Mouse (Mus musculus) heart, embryonic 16.5 days (tissue): Measurements from ENCODE around the gene Top3a. TPM values are rescaled to one million over a fixed set of nuclear protein-coding genes. Genes with fewer than 3 reads are reported as not detected.

Source experiments
- ATAC-seq: fragments of 200-750 bp; cut with Nextera tagmentation; replicated peaks from 2 replicates; pipeline ENCODE4 v1.8.0; 2017; ENCODE audit warnings: moderate number of reproducible peaks; ENCODE audit not compliant: insufficient read depth, low FRiP score; ENCODE audit errors: extremely low read depth
- H3K27ac ChIP-seq: fragments of 300-500 bp; sonication (generic); 2 replicates; pipeline ENCODE4 v1.5.1; 2014; ENCODE audit warnings: mild to moderate bottlenecking, low read length, control low read depth, moderate library complexity
- H3K27me3 ChIP-seq: fragments of 300-500 bp; sonication (generic); 2 replicates; pipeline ENCODE4 v1.6.1; 2014; ENCODE audit warnings: low read length, mixed read lengths; ENCODE audit not compliant: control insufficient read depth, insufficient read depth
- H3K36me3 ChIP-seq: fragments of 300-500 bp; sonication (generic); 2 replicates; pipeline ENCODE4 v1.6.1; 2014; ENCODE audit not compliant: control insufficient read depth, insufficient read depth
- H3K4me1 ChIP-seq: fragments of 300-500 bp; sonication (generic); 2 replicates; pipeline ENCODE4 v1.6.1; 2014; ENCODE audit warnings: low read length, mixed read lengths; ENCODE audit not compliant: control insufficient read depth, insufficient read depth
- H3K4me2 ChIP-seq: fragments of 300-500 bp; sonication (generic); 2 replicates; pipeline ENCODE4 v1.6.1; 2014; ENCODE audit warnings: low read depth, mild to moderate bottlenecking, control low read depth, low read length
- H3K4me3 ChIP-seq: fragments of 300-500 bp; sonication (generic); 2 replicates; pipeline ENCODE4 v1.5.1; 2014; ENCODE audit warnings: mild to moderate bottlenecking, control low read depth, low read length
- H3K9ac ChIP-seq: fragments of 300-500 bp; sonication (generic); 2 replicates; pipeline ENCODE4 v1.6.1; 2014; ENCODE audit warnings: low read length, control low read depth
- H3K9me3 ChIP-seq: fragments of 300-500 bp; sonication (generic); replicated peaks from 2 replicates; pipeline ENCODE4 v1.6.1; 2016; ENCODE audit warnings: low read length; ENCODE audit not compliant: control insufficient read depth
- WGBS: fragments of 180-500 bp; shearing (Covaris S2); extraction: QIAGEN DNeasy Blood & Tissue Kit; methylation state at CpG from one replicate; pipeline ENCODE4 v1.1.7; 2014; 5-methylcytosine and 5-hydroxymethylcytosine counted together
- polyA plus RNA-seq: library from polyadenylated mRNA; unstranded; fragments of >200 nt; fragmentation: Nextera tagmentation; extraction: Ambion mirVana; gene quantifications from 2 replicates; pipeline ENCODE4 v1.2.1, GENCODE M21; 2015

The Top3a gene
- polyA plus RNA-seq, 1 experiment from 2014 or later: 9.8 TPM

DNA sequence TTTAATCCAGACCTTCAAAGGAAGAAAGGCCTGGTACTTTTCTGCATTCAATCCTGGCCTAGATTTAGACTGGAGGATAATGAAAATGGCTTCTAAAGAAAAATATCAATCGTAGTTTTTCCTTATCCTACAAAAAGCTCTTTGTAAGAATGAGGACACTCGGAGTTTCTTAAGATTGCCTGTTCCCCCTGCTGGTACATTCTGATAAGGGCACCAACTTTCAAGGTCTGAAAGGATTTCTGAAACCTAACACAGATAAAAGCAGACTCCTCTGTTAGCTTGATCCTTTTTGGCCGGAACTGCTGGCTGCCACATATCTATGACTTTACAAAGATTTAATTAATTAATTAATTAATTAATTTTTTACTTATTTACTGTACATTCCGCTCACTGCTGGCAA, 10.2 kb downstream of the Top3a start:
- no peak overlapping the region for H3K27ac ChIP-seq
- H3K36me3 ChIP-seq: no peaks in the 10 kb centered on the region; the same call in 1 of the 2 replicates
- H3K4me1 ChIP-seq: no peaks in the 10 kb centered on the region
- H3K9ac ChIP-seq: no peak overlapping the region
- no peaks in the 10 kb centered on the region for H3K9me3 ChIP-seq
- H3K4me3 ChIP-seq: no peak overlapping the region
- no peak for ATAC-seq
- H3K27me3 ChIP-seq: no peaks in the 10 kb centered on the region
- no peak overlapping the region for H3K4me2 ChIP-seq
- 64% methylated on average over 4 of the region's 4 CpGs for WGBS

DNA sequence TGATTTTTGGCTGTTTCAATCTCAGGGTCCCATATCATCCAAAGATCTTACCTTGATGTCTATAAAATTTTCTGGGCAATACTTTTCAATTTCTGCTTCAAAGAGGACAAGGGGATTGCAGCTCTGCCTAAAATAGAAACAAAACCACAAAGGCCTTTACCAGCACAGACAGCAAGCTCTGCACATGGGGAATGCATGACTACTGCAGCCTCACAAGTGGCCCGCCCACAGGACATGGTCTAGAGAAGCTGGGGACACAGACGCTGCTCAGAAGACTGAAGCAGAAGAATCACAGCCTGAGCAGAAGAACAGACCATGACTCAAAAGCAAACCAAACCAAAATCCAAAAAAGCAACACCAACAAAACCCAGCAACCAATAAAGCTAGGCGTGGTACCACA, 15.5 kb downstream of the Top3a start:
- H3K9ac ChIP-seq: no peak overlapping the region
- H3K4me2 ChIP-seq: no peak overlapping the region
- H3K27ac ChIP-seq: no peak overlapping the region
- H3K9me3 ChIP-seq: no peaks in the 10 kb centered on the region
- H3K4me1 ChIP-seq: no peaks in the 10 kb centered on the region
- ATAC-seq: no peak
- no peak overlapping the region for H3K4me3 ChIP-seq
- H3K27me3 ChIP-seq: no peaks in the 10 kb centered on the region
- 71% methylated on average over 3 of the region's 3 CpGs for WGBS
- peaks cover 21% of the 10 kb centered on the region for H3K36me3 ChIP-seq

DNA sequence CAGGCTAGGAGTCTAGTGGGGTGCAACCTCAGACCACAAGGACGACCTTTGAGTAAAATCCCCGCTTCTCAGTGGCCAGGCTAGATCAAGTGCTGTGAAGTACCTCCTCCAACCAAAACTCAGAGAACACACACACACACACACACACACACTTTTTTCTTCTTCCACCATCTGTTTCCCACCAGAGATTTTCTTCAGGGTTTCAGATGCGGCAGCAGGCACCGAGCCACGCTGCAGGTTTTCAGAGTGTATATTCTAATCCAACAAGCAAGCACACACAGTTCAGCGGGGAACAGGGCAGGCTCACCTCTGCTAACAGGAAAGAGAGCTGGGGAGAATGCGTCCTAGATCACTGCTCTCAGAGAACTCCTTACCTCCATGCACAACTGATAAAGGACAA, 21.6 kb downstream of the Top3a start:
- H3K36me3 ChIP-seq: peaks cover 48% of the 10 kb centered on the region

DNA sequence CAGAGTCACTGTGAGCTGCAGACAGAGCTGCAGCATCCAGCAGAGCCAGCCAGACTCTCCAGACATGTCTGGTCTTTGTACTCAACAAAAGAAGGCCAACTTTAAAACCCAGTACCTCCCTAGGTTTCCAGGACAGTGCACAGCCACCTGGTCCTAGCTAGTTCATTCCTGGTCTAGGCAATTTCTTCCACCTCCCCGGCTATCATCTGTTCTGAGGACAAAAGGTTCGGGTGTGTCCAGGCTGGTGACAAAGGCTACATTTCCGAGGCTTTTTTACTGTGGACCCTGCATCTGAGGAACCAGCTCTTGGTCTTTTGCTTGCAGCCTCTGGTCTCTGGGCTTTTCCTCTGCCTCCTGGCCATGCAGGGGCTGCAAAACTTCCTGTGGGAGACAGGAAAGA, 36.8 kb downstream of the Top3a start:
- Histone ChIP-seq H3K9ac (no peak overlapping the region), H3K4me2 (no peak overlapping the region), H3K4me1 (no peaks in the 10 kb centered on the region), H3K27ac (no peak overlapping the region), H3K9me3 (no peaks in the 10 kb centered on the region), H3K27me3 (no peaks in the 10 kb centered on the region), H3K36me3 (peaks cover 19% of the 10 kb centered on the region), H3K4me3 (no peak overlapping the region)
- WGBS: 82% methylated on average over 3 of the region's 3 CpGs
- no peak for ATAC-seq

More for the DNA sequence above, 21.6 kb downstream of the Top3a start:
- no peak for ATAC-seq
- H3K4me3 ChIP-seq: no peak overlapping the region
- no peak overlapping the region for H3K9ac ChIP-seq
- no peaks in the 10 kb centered on the region for H3K9me3 ChIP-seq
- H3K27ac ChIP-seq: no peak overlapping the region
- WGBS: 90% methylated on average over 7 of the region's 7 CpGs
- no peaks in the 10 kb centered on the region for H3K4me1 ChIP-seq
- no peak overlapping the region for H3K4me2 ChIP-seq
- H3K27me3 ChIP-seq: no peaks in the 10 kb centered on the region

DNA sequence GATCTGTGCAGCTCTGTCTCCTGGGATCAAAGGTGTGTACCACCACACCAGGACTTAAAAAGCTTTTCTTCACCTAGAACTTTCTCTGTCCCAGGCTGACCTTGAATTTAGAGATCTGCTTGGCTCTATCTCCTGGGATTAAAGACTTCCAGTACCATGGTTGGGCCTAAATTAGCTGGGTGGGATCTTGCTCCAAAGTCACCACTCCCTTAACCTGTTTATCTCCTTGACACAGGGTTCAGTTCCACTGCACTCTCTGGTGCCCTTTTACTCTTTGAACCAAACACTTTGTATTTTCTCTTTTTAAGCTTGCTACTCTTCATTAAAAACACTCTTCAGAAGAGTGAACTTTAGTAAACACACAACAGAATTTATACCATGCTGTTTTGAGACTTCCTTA, 39.7 kb downstream of the Top3a start:
- H3K4me1 ChIP-seq: no peaks in the 10 kb centered on the region
- no peak overlapping the region for H3K4me3 ChIP-seq
- no peak overlapping the region for H3K9ac ChIP-seq
- H3K36me3 ChIP-seq: peaks cover 22% of the 10 kb centered on the region
- no peak for ATAC-seq
- H3K4me2 ChIP-seq: no peak overlapping the region
- no peaks in the 10 kb centered on the region for H3K27me3 ChIP-seq
- no peak overlapping the region for H3K27ac ChIP-seq
- H3K9me3 ChIP-seq: no peaks in the 10 kb centered on the region

DNA sequence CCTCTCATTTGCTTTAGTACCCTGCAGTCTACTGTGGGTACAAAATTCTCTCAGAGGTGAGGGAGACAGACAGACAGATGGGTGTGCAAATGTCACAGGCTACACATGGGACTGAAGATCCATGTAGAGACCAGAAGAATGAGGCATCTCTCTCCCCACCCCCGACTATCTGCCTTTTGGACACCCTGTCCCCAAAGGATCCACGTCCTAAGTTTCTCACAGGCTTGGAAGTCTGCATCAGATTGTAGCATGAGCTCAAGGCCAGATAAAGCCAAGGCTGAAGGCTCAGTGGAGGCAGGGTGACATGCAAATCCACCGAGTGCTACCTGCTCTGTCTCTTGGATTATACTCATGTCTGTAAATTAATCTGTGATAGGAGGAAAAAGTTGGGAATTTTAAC, 40.7 kb downstream of the Top3a start:
- Histone ChIP-seq H3K27ac (no peak overlapping the region), H3K4me3 (no peak overlapping the region), H3K4me2 (no peak overlapping the region), H3K4me1 (no peaks in the 10 kb centered on the region), H3K9me3 (no peaks in the 10 kb centered on the region), H3K27me3 (no peaks in the 10 kb centered on the region), H3K9ac (no peak overlapping the region), H3K36me3 (peaks cover 17% of the 10 kb centered on the region)
- WGBS: 70% methylated on average over 3 of the region's 3 CpGs
- ATAC-seq: no peak

DNA sequence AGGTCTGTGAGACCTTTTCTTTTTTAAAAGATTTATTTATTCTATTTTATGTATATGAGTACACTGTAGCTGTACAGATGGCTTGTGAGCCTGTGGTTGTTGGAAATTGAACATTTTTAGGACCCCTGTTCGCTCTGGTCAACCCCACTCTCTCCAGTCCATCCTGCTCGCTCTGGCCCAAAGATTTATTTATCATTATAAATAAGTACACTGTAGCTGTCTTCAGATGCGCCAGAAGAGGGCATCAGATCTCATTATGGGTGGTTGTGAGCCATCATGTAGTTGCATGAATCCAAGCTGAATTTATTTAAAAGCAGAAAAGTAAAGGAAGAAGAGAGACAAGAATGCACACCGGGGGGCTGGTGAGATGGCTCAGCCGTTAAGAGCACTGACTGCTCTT, 42.0 kb downstream of the Top3a start:
- peaks cover 23% of the 10 kb centered on the region for H3K36me3 ChIP-seq
- ATAC-seq: no peak

DNA sequence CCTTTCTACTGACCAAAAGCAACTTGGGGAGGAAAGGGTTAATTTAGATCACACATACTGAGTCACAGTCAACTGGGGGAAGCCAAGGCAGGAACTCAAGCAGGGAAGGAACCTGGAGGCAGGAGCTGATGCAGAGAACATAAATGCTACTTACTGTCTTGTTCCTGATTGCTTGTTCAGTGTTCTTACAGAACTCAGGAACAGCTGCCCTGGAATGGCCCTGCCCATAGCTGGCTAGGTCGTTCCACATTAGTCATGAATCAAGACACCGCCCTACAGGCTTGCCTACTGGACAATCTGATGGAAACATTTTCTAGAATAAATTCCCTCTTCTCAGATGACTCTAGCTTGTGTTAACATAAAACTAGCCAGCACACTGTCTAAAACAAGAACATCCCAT, 43.0 kb downstream of the Top3a start:
- Histone ChIP-seq H3K9ac (no peak overlapping the region), H3K27ac (no peak overlapping the region), H3K9me3 (no peaks in the 10 kb centered on the region), H3K4me3 (no peak overlapping the region), H3K4me1 (peaks cover 4% of the 10 kb centered on the region), H3K27me3 (no peaks in the 10 kb centered on the region), H3K36me3 (peaks cover 22% of the 10 kb centered on the region), H3K4me2 (no peak overlapping the region)
- 71% methylated on average over 2 of the region's 2 CpGs for WGBS
- ATAC-seq: no peak

More for the DNA sequence above, 42.0 kb downstream of the Top3a start:
- no peak overlapping the region for H3K9ac ChIP-seq
- WGBS: 81% methylated on average over 5 of the region's 5 CpGs
- H3K27me3 ChIP-seq: no peaks in the 10 kb centered on the region
- no peak overlapping the region for H3K4me3 ChIP-seq
- H3K4me2 ChIP-seq: no peak overlapping the region
- no peak overlapping the region for H3K27ac ChIP-seq
- no peaks in the 10 kb centered on the region for H3K4me1 ChIP-seq
- no peaks in the 10 kb centered on the region for H3K9me3 ChIP-seq

DNA sequence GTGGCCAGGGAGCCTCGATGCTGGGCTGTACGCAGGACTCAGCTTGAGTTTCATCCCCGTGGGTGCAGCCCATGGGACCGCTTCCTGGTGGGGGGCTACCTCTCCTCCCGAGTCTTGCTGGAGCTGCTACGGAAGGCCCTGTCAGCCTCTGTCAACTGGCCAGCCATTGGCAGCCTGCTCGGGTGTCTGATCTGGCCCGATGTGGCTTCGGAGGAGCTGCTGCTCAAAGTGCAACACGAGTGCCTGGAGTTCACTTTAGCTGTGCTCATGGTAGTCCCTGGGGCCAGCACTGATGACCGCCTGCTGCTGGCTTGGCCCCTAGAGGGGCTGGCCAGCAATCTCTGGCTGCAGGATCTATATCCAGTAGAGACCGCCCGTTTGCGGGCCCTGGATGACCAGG, 45.9 kb downstream of the Top3a start:
- H3K36me3 ChIP-seq: peaks cover 18% of the 10 kb centered on the region
- no peak overlapping the region for H3K4me2 ChIP-seq
- no peak overlapping the region for H3K4me3 ChIP-seq
- no peak overlapping the region for H3K9ac ChIP-seq
- no peaks in the 10 kb centered on the region for H3K27me3 ChIP-seq
- no peak overlapping the region for H3K27ac ChIP-seq
- no peak for ATAC-seq
- WGBS: 87% methylated on average over 14 of the region's 14 CpGs
- peaks cover 19% of the 10 kb centered on the region for H3K4me1 ChIP-seq
- no peaks in the 10 kb centered on the region for H3K9me3 ChIP-seq

DNA sequence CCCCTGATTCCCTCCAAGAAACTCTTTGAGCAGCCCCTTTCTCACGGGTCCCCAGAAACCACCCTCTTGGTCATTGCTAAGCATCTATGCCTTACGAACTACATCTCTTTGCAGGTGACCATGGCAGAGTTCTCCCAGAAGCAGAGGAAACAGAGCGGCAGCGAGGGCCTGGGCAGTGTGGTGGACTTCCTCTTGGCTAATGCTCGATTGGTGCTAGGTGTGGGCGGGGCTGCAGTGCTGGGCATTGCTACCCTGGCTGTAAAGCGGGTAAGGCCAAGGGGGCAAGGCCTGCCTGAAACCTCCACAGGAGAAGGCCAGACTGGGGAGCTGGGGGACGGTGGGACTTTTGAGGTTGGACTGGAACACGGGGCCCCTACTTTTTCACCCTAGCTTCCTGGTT, 47.0 kb downstream of the Top3a start:
- 83% methylated on average over 9 of the region's 9 CpGs for WGBS
- H3K9ac ChIP-seq: no peak overlapping the region

More for the DNA sequence above, 47.0 kb downstream of the Top3a start:
- Histone ChIP-seq H3K9me3 (no peaks in the 10 kb centered on the region), H3K4me1 (peaks cover 23% of the 10 kb centered on the region), H3K4me3 (no peak overlapping the region), H3K27me3 (no peaks in the 10 kb centered on the region), H3K27ac (no peak overlapping the region), H3K36me3 (peaks cover 18% of the 10 kb centered on the region), H3K4me2 (no peak overlapping the region)
- no peak for ATAC-seq
